ENCODE assay signal across 9 mouse cellular contexts in genomic region chr5:76363453-76364104, GRCm38 (mm10). TPM values are rescaled to one million over a fixed set of nuclear protein-coding genes. Genes with fewer than 3 reads are reported as not detected.
DNase-seq lines count a peak whose midpoint lies in the region; ATAC-seq and TF ChIP-seq lines count a peak whose summit lies in the region.
"Had no signal": no experiment of that assay in that cellular context is flagged by ENCODE, and none has a peak within 500 bp of the region (broad histone marks: within the 10 kb centered on the region; RNA-seq: fewer than 3 reads in every experiment).

TSS of gene Nmu (minus strand) at chr5:76363788.

- no peaks in the 10 kb centered on the region for H3K9me3 ChIP-seq in E14TG2a.4 (ENCODE audit: low read length)
- no peaks in the 10 kb centered on the region for H3K9me3 ChIP-seq in forebrain, embryonic 11.5 days (ENCODE audit: control insufficient read depth, low read length)
- H3K9me3 ChIP-seq in liver, embryonic 13.5 days (replicated peaks), result no peaks in the 10 kb centered on the region

- no peak for TF ChIP-seq CTCF in gastrocnemius, adult 2 months (IDR thresholded peaks at IDR 0.05)
- no peak for TF ChIP-seq CTCF in E14TG2a.4 (conservative IDR thresholded peaks at IDR 0.05; ENCODE audit: low read length)

- no peak within 1 kb of the TSS for H3K27ac ChIP-seq in gastrocnemius, adult 2 months
- no peak within 1 kb of the TSS for H3K27ac ChIP-seq in forebrain, embryonic 11.5 days (ENCODE audit: low read depth, low read length)
- no peak within 1 kb of the TSS for H3K27ac ChIP-seq in liver, embryonic 13.5 days

- peak within 1 kb of the TSS; percentile 29 for H3K9ac ChIP-seq in forebrain, embryonic 11.5 days (ENCODE audit: low read length)
- H3K9ac ChIP-seq in liver, embryonic 13.5 days, result no peak within 1 kb of the TSS

- peaks cover 48% of the 10 kb centered on the region for H3K4me1 ChIP-seq in E14TG2a.4 (replicated peaks; ENCODE audit: low read depth, low read length)
- H3K4me1 ChIP-seq in forebrain, embryonic 11.5 days (replicated peaks; ENCODE audit: control insufficient read depth, insufficient read depth, low read length), result peaks cover 6% of the 10 kb centered on the region; the same call in 1 of the 2 replicates
- H3K4me1 ChIP-seq in liver, embryonic 13.5 days (replicated peaks), result no peaks in the 10 kb centered on the region

- H3K27me3 ChIP-seq in E14TG2a.4 (ENCODE audit: insufficient read depth, low read length), result peaks cover 19% of the 10 kb centered on the region
- peaks cover 10% of the 10 kb centered on the region for H3K27me3 ChIP-seq in forebrain, embryonic 11.5 days (ENCODE audit: control insufficient read depth, insufficient read depth, low read length)
- peaks cover 33% of the 10 kb centered on the region for H3K27me3 ChIP-seq in liver, embryonic 13.5 days

- intact Hi-C loops in gastrocnemius, adult 2 months (cut with DNase I), result no loop called here

- ATAC-seq in forebrain, embryonic 11.5 days (replicated peaks; ENCODE audit: low FRiP score), result peak; percentile 49; the same call in 1 of the 2 replicates
- no peak for ATAC-seq in liver, embryonic 13.5 days (ENCODE audit: low read depth)
- ATAC-seq in inflammation-experienced regulatory T-cells, adult 6 months, result no peak

- no peaks in the 10 kb centered on the region for H3K36me3 ChIP-seq in E14TG2a.4 (ENCODE audit: insufficient read depth, low read length)
- no peaks in the 10 kb centered on the region for H3K36me3 ChIP-seq in forebrain, embryonic 11.5 days (ENCODE audit: control insufficient read depth, insufficient read depth, low read length)
- no peaks in the 10 kb centered on the region for H3K36me3 ChIP-seq in liver, embryonic 13.5 days

- WGBS in forebrain, embryonic 11.5 days, result 5% methylated on average over 34 of the region's 35 CpGs
- WGBS in liver, embryonic 13.5 days (ENCODE audit: insufficient replicate concordance), result 5% methylated on average over 35 of the region's 35 CpGs

- H3K4me2 ChIP-seq in forebrain, embryonic 11.5 days (ENCODE audit: low read depth, low read length, severe bottlenecking), result peak within 1 kb of the TSS; percentile 64
- peak within 1 kb of the TSS; percentile 37 for H3K4me2 ChIP-seq in liver, embryonic 13.5 days

- DNase-seq in gastrocnemius, adult 2 months, result no peak
- DNase-seq in gastrocnemius, postnatal 25 days, result no peak
- DNase-seq in forebrain, embryonic 11.5 days (ENCODE audit: low spot score), result peak; percentile 62
- DNase-seq in liver, embryonic 13.5 days, result no peak
- no peak for DNase-seq in thymus, postnatal 36 days
- DNase-seq in urinary bladder, adult 2 months (ENCODE audit: low spot score), result no peak
- DNase-seq: lung, adult 18-20 months had no signal

- peak within 1 kb of the TSS; percentile 45 for H3K4me3 ChIP-seq in gastrocnemius, adult 2 months
- peak within 1 kb of the TSS; percentile 73 for H3K4me3 ChIP-seq in E14TG2a.4 (replicated peaks; ENCODE audit: low read length)
- peak within 1 kb of the TSS; percentile 26 for H3K4me3 ChIP-seq in forebrain, embryonic 11.5 days (ENCODE audit: low read depth, low read length)
- no peak within 1 kb of the TSS for H3K4me3 ChIP-seq in liver, embryonic 13.5 days (replicated peaks)

RNA-seq across cellular contexts. Expression of gene Nmu, which starts in this region (rescaled TPM):
- total RNA-seq in gastrocnemius, adult 2 months (2021), result not detected
- not detected for total RNA-seq in gastrocnemius, postnatal 25 days (2021)
- polyA plus RNA-seq in forebrain, embryonic 11.5 days (2014; fragmentation: Nextera tagmentation; extraction: Ambion mirVana), result not detected in 2 replicates
- not detected in 2 replicates for polyA plus RNA-seq in liver, embryonic 13.5 days (2015; fragmentation: Nextera tagmentation; extraction: Ambion mirVana)
- not detected in 2 replicates for polyA plus RNA-seq in urinary bladder, adult 2 months (2012; rRNA removed)
- not detected for polyA plus RNA-seq in inflammation-experienced regulatory T-cells, adult 6 months (2017; shearing (Covaris generic))

Comparison
In these comparisons a context has a peak if more than half of its experiments do, and no peak if none do; other contexts are left out.
1. Peak in DNase-seq, ATAC-seq, H3K4me3 ChIP-seq, H3K9ac ChIP-seq and H3K4me2 ChIP-seq in forebrain, embryonic 11.5 days; RNA of the gene not detected or under 1 TPM.